Mouse (Mus musculus): ENCODE measurements around the gene Ccdc153. TPM values are rescaled to one million over a fixed set of nuclear protein-coding genes. Genes with fewer than 3 reads are reported as not detected.
A peak's percentile ranks its signal among the peaks of the same experiment; 100 is the strongest.

Gene Ccdc153
- polyA plus RNA-seq, 1 experiment from 2014 or later = not detected

GRCm38 (mm10) chr9:44234479-44235427 is 5.7 kb upstream of the Ccdc153 start:
- Histone ChIP-seq H3K27me3 (ENCODE audit: control insufficient read depth, insufficient read depth, low read length) (no peaks in the 10 kb centered on the region), H3K4me1 (ENCODE audit: control insufficient read depth, insufficient read depth, low read length) (peaks cover 13% of the 10 kb centered on the region), H3K4me2 (ENCODE audit: low read depth, low read length) (peak overlapping the region; percentile 35; the same call in 1 of the 2 replicates), H3K27ac (ENCODE audit: low read depth, low read length) (peak overlapping the region; percentile 92; the same call in 1 of the 2 replicates), H3K4me3 (ENCODE audit: low read depth, low read length) (peak overlapping the region; percentile 85), H3K9me3 (ENCODE audit: control insufficient read depth, low read length) (no peaks in the 10 kb centered on the region), H3K9ac (replicated peaks; ENCODE audit: low read depth, low read length) (no peak overlapping the region), H3K36me3 (ENCODE audit: control insufficient read depth, insufficient read depth, low read length) (no peaks in the 10 kb centered on the region)
- 26% methylated on average over 19 of the region's 19 CpGs for WGBS
- peak; percentile 52 for ATAC-seq (ENCODE audit: low read depth)

GRCm38 (mm10) chr9:44236601-44237000 is 3.9 kb upstream of the Ccdc153 start:
- H3K4me1 ChIP-seq (ENCODE audit: control insufficient read depth, insufficient read depth, low read length) = peaks cover 12% of the 10 kb centered on the region
- H3K9ac ChIP-seq (replicated peaks; ENCODE audit: low read depth, low read length) = no peak overlapping the region
- H3K4me3 ChIP-seq (ENCODE audit: low read depth, low read length) = no peak overlapping the region
- WGBS = 64% methylated on average over 4 of the region's 4 CpGs
- no peaks in the 10 kb centered on the region for H3K36me3 ChIP-seq (ENCODE audit: control insufficient read depth, insufficient read depth, low read length)
- H3K9me3 ChIP-seq (ENCODE audit: control insufficient read depth, low read length) = no peaks in the 10 kb centered on the region
- ATAC-seq (ENCODE audit: low read depth) = no peak
- H3K27me3 ChIP-seq (ENCODE audit: control insufficient read depth, insufficient read depth, low read length) = no peaks in the 10 kb centered on the region
- H3K4me2 ChIP-seq (ENCODE audit: low read depth, low read length) = no peak overlapping the region
- H3K27ac ChIP-seq (ENCODE audit: low read depth, low read length) = no peak overlapping the region

DNA sequence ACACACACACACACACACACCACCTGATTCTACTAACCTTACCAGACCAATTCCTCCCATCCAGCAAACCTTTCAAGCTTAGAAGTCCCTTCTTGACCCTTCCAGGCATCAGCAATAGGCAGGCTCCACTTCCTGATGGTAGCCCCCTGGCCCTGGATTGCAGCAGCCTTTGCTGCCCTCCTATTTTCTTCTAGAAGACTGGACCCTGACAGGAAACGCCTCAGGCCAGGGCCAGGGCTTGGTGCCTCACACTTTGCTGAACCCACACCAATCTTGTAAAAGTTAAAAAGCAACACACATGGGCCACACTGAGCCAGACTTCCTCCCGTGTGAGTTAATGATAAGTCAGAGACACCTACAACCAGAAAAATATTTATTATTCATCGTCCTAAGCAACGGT is 3.3 kb upstream of the Ccdc153 start:
- no peaks in the 10 kb centered on the region for H3K9me3 ChIP-seq (ENCODE audit: control insufficient read depth, low read length)
- H3K4me1 ChIP-seq (ENCODE audit: control insufficient read depth, insufficient read depth, low read length) = peaks cover 6% of the 10 kb centered on the region
- no peaks in the 10 kb centered on the region for H3K36me3 ChIP-seq (ENCODE audit: control insufficient read depth, insufficient read depth, low read length)
- no peak overlapping the region for H3K4me3 ChIP-seq (ENCODE audit: low read depth, low read length)
- no peaks in the 10 kb centered on the region for H3K27me3 ChIP-seq (ENCODE audit: control insufficient read depth, insufficient read depth, low read length)
- no peak overlapping the region for H3K27ac ChIP-seq (ENCODE audit: low read depth, low read length)
- no peak overlapping the region for H3K9ac ChIP-seq (replicated peaks; ENCODE audit: low read depth, low read length)
- ATAC-seq (ENCODE audit: low read depth) = no peak
- no peak overlapping the region for H3K4me2 ChIP-seq (ENCODE audit: low read depth, low read length)
- 83% methylated on average over 4 of the region's 4 CpGs for WGBS

DNA sequence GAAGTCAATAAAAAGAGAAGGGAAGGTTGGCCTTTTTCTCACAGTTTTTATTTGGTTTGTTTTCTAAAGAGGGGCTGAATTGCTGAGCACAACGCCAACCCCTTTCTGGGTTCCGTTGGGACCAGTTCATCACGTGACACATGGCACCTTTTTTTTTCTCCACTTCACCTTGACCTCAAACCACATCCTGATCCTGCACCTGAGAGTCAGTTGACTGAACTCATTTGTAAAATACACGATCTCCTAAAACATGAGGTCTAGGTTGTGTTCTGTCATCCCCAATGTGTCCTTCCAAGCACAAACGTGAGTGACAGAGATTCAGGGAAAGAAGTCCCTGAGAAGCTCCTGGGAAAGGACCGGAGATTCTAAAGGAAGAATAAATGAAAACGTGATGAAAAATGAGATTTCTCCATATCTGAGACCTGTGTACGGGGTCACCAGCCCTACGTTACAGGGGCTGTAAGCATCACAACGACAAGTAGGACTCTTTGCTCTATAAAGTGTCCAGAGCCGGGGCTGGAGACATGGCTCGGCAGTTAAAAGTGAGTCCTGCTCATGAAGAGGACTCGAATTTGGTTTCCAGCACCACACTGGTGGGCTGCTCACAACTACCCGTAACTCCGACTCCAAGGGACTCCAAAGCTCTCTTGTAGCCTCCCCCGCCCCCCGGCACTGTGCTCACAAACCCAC is 1.8 kb upstream of the Ccdc153 start:
- 80% methylated on average over 17 of the region's 17 CpGs for WGBS
- no peaks in the 10 kb centered on the region for H3K36me3 ChIP-seq (ENCODE audit: control insufficient read depth, insufficient read depth, low read length)
- no peak for ATAC-seq (ENCODE audit: low read depth)

DNA sequence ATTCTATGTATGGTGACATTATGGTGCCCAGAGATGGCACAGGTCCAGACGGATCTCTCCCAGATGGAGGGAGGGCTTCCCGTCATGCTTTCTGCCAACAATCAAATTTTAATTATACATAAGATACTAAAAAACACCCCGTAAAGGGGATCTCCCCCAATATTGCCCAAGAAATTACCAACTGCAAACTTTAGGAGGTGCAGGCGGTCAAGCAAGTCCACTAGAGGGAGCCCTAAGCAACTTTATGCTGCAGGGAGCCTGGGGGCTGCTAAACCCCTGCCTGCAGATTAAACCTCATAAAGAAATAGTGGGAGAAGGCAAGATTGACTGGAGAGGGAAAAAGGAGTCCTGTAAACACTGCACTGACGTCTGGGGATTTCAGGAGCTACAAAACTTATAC is 1.0 kb upstream of the Ccdc153 start:
- H3K4me3 ChIP-seq (ENCODE audit: low read depth, low read length) = no peak overlapping the region
- ATAC-seq (ENCODE audit: low read depth) = peak; percentile 51; the same call in 1 of the 2 replicates
- 10% methylated on average over 5 of the region's 5 CpGs for WGBS

More for the DNA sequence above, 1.8 kb upstream of the Ccdc153 start:
- H3K9ac ChIP-seq (replicated peaks; ENCODE audit: low read depth, low read length) = no peak overlapping the region
- no peaks in the 10 kb centered on the region for H3K27me3 ChIP-seq (ENCODE audit: control insufficient read depth, insufficient read depth, low read length)
- H3K4me3 ChIP-seq (ENCODE audit: low read depth, low read length) = no peak overlapping the region
- H3K9me3 ChIP-seq (ENCODE audit: control insufficient read depth, low read length) = no peaks in the 10 kb centered on the region
- H3K4me1 ChIP-seq (ENCODE audit: control insufficient read depth, insufficient read depth, low read length) = no peaks in the 10 kb centered on the region
- no peak overlapping the region for H3K4me2 ChIP-seq (ENCODE audit: low read depth, low read length)
- H3K27ac ChIP-seq (ENCODE audit: low read depth, low read length) = no peak overlapping the region

GRCm38 (mm10) chr9:44240911-44241310 is 435 bp downstream of the Ccdc153 start:
- 51% methylated on average over 5 of the region's 5 CpGs for WGBS

More for the DNA sequence above, 1.0 kb upstream of the Ccdc153 start:
- no peak overlapping the region for H3K9ac ChIP-seq (replicated peaks; ENCODE audit: low read depth, low read length)
- no peaks in the 10 kb centered on the region for H3K4me1 ChIP-seq (ENCODE audit: control insufficient read depth, insufficient read depth, low read length)
- H3K36me3 ChIP-seq (ENCODE audit: control insufficient read depth, insufficient read depth, low read length) = no peaks in the 10 kb centered on the region
- H3K4me2 ChIP-seq (ENCODE audit: low read depth, low read length) = no peak overlapping the region
- H3K27ac ChIP-seq (ENCODE audit: low read depth, low read length) = no peak overlapping the region
- H3K9me3 ChIP-seq (ENCODE audit: control insufficient read depth, low read length) = no peaks in the 10 kb centered on the region
- H3K27me3 ChIP-seq (ENCODE audit: control insufficient read depth, insufficient read depth, low read length) = no peaks in the 10 kb centered on the region

GRCm38 (mm10) chr9:44241418-44241817 is 942 bp downstream of the Ccdc153 start:
- 75% methylated on average over 9 of the region's 9 CpGs for WGBS
- H3K36me3 ChIP-seq (ENCODE audit: control insufficient read depth, insufficient read depth, low read length) = no peaks in the 10 kb centered on the region
- no peak for ATAC-seq (ENCODE audit: low read depth)
- no peaks in the 10 kb centered on the region for H3K9me3 ChIP-seq (ENCODE audit: control insufficient read depth, low read length)
- H3K4me1 ChIP-seq (ENCODE audit: control insufficient read depth, insufficient read depth, low read length) = no peaks in the 10 kb centered on the region
- H3K27me3 ChIP-seq (ENCODE audit: control insufficient read depth, insufficient read depth, low read length) = no peaks in the 10 kb centered on the region
- H3K4me3 ChIP-seq (ENCODE audit: low read depth, low read length) = no peak overlapping the region
- H3K9ac ChIP-seq (replicated peaks; ENCODE audit: low read depth, low read length) = no peak overlapping the region
- H3K27ac ChIP-seq (ENCODE audit: low read depth, low read length) = no peak overlapping the region
- no peak overlapping the region for H3K4me2 ChIP-seq (ENCODE audit: low read depth, low read length)

More at GRCm38 (mm10) chr9:44240911-44241310, 435 bp downstream of the Ccdc153 start:
- H3K4me1 ChIP-seq (ENCODE audit: control insufficient read depth, insufficient read depth, low read length) = no peaks in the 10 kb centered on the region
- no peaks in the 10 kb centered on the region for H3K27me3 ChIP-seq (ENCODE audit: control insufficient read depth, insufficient read depth, low read length)
- no peak overlapping the region for H3K27ac ChIP-seq (ENCODE audit: low read depth, low read length)
- no peaks in the 10 kb centered on the region for H3K36me3 ChIP-seq (ENCODE audit: control insufficient read depth, insufficient read depth, low read length)
- H3K4me2 ChIP-seq (ENCODE audit: low read depth, low read length) = no peak overlapping the region
- ATAC-seq (ENCODE audit: low read depth) = no peak
- no peak overlapping the region for H3K4me3 ChIP-seq (ENCODE audit: low read depth, low read length)
- 0 out of 2 replicates have a peak overlapping the region, but pooled peaks have one; percentile 16 for H3K9ac ChIP-seq (replicated peaks; ENCODE audit: low read depth, low read length)
- no peaks in the 10 kb centered on the region for H3K9me3 ChIP-seq (ENCODE audit: control insufficient read depth, low read length)

DNA sequence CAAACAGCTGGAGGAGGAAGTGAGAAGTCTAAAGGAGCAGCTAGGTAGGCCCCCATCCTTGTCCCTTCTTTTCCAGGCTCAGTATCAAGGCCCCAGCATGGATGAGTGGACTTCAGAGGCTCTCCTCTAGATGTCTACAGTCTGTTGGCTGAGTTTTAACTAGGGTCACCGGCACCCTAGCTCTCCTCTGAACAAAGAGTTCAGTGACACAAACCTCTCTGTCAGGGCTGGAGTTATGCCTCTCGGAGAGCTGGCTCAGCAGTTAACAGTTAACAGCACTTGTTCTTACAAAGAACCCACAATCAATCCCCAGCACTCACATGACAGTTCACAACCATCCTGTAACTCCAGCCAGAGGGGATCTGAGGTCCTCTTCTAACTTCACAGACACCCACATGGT is 3.1 kb downstream of the Ccdc153 start:
- no peak overlapping the region for H3K9ac ChIP-seq (replicated peaks; ENCODE audit: low read depth, low read length)
- no peak overlapping the region for H3K4me2 ChIP-seq (ENCODE audit: low read depth, low read length)
- no peaks in the 10 kb centered on the region for H3K36me3 ChIP-seq (ENCODE audit: control insufficient read depth, insufficient read depth, low read length)
- no peak for ATAC-seq (ENCODE audit: low read depth)
- H3K27ac ChIP-seq (ENCODE audit: low read depth, low read length) = no peak overlapping the region
- H3K27me3 ChIP-seq (ENCODE audit: control insufficient read depth, insufficient read depth, low read length) = no peaks in the 10 kb centered on the region
- no peak overlapping the region for H3K4me3 ChIP-seq (ENCODE audit: low read depth, low read length)
- H3K4me1 ChIP-seq (ENCODE audit: control insufficient read depth, insufficient read depth, low read length) = no peaks in the 10 kb centered on the region
- WGBS = 35% methylated on average over 2 of the region's 2 CpGs
- no peaks in the 10 kb centered on the region for H3K9me3 ChIP-seq (ENCODE audit: control insufficient read depth, low read length)

DNA sequence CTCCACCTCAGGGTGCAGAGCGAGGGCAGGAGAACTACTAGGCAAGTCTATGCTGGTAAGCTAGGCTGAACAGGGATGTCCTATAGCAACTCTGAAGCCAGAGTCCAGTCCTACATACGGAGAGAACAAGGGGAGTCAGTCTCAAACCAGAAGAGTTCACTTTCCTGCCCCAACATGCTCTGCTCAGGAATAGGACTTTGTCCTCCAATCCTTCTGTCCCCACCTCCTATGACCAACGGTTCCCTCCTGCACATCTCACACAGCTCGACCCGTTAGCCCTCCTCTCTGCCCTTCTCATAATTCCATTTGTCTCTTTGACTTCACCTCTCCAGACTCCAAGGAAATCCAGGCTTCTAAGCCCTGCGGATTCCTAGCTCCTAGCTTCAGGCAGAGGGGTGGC is 7.4 kb downstream of the Ccdc153 start:
- H3K4me3 ChIP-seq (ENCODE audit: low read depth, low read length) = no peak overlapping the region
- ATAC-seq (ENCODE audit: low read depth) = no peak

More for the DNA sequence above, 7.4 kb downstream of the Ccdc153 start:
- WGBS = 90% methylated on average over 6 of the region's 6 CpGs
- no peak overlapping the region for H3K4me2 ChIP-seq (ENCODE audit: low read depth, low read length)
- no peaks in the 10 kb centered on the region for H3K27me3 ChIP-seq (ENCODE audit: control insufficient read depth, insufficient read depth, low read length)
- no peaks in the 10 kb centered on the region for H3K4me1 ChIP-seq (ENCODE audit: control insufficient read depth, insufficient read depth, low read length)
- no peaks in the 10 kb centered on the region for H3K36me3 ChIP-seq (ENCODE audit: control insufficient read depth, insufficient read depth, low read length)
- no peaks in the 10 kb centered on the region for H3K9me3 ChIP-seq (ENCODE audit: control insufficient read depth, low read length)
- no peak overlapping the region for H3K9ac ChIP-seq (replicated peaks; ENCODE audit: low read depth, low read length)
- no peak overlapping the region for H3K27ac ChIP-seq (ENCODE audit: low read depth, low read length)
